Mouse (Mus musculus): Measurements from ENCODE around the gene Psma1. TPM values are rescaled to one million over a fixed set of nuclear protein-coding genes. Genes with fewer than 3 reads are reported as not detected.

Psma1 gene
- total and polyA plus RNA-seq, 3 experiments: 30.9 to 179 (median 159) TPM

- DNase-seq: no peak
Observed at GRCm38 (mm10) chr7:114275372-114276004, 430 bp downstream of the Psma1 start.

- DNase-seq: no peak
Observed at GRCm38 (mm10) chr7:114268446-114268845, 7.5 kb downstream of the Psma1 start.

- DNase-seq: peak; percentile 96
Observed at GRCm38 (mm10) chr7:114253885-114254833, 21.8 kb downstream of the Psma1 start, which contains the start of gene Copb1. Copb1 (minus strand) TSS chr7:114254711.

GRCm38 (mm10) chr7:114251684-114252083 lies 24.2 kb downstream of the Psma1 start:
- DNase-seq: no peak

GRCm38 (mm10) chr7:114233980-114234379 lies 41.9 kb downstream of the Psma1 start:
- no peak for DNase-seq

GRCm38 (mm10) chr7:114232982-114233381 lies 42.9 kb downstream of the Psma1 start:
- no peak for DNase-seq

- no peak for DNase-seq
Observed at GRCm38 (mm10) chr7:114231857-114232256, 44.1 kb downstream of the Psma1 start.

- no peak for DNase-seq
Observed at GRCm38 (mm10) chr7:114226521-114226920, 49.4 kb downstream of the Psma1 start.

- no peak for DNase-seq
Observed at GRCm38 (mm10) chr7:114220433-114220832, 55.5 kb downstream of the Psma1 start.

GRCm38 (mm10) chr7:114216908-114217307 lies 59.0 kb downstream of the Psma1 start:
- DNase-seq: no peak

Other genes with a start within 250 kb of the Psma1 start
- gene Rras2, start 158.3 kb downstream of the Psma1 start, total RNA-seq (2021): 10 to 100 TPM; 27.5 TPM
- gene Rras2, start 158.3 kb downstream of the Psma1 start, polyA plus RNA-seq (2012; rRNA removed): 14.8 and 24.6 TPM in 2 replicates
- gene Copb1, start 21.4 kb downstream of the Psma1 start, total RNA-seq (2021): 100 to 1,000 TPM; 110 to 120 TPM
- 12.6 and 13.8 TPM in 2 replicates for gene Copb1, start 21.4 kb downstream of the Psma1 start, polyA plus RNA-seq (2012; rRNA removed)
- 10 to 100 TPM; 46.7 to 74.0 TPM for gene Pde3b, start 139.2 kb upstream of the Psma1 start, total RNA-seq (2021)
- 9.4 and 31.7 TPM in 2 replicates for gene Pde3b, start 139.2 kb upstream of the Psma1 start, polyA plus RNA-seq (2012; rRNA removed)

Data from adrenal gland, adult 2 months (tissue).